Mouse (Mus musculus) CH12.LX (cell line): ENCODE results near the gene Sim2. TPM values are rescaled to one million over a fixed set of nuclear protein-coding genes. Genes with fewer than 3 reads are reported as not detected.

Source experiments
- DNase-seq: peaks from one replicate; pipeline ENCODE4 v3.0.0-alpha.2; 2013; ENCODE audit errors: extremely low read depth
- H3K27ac ChIP-seq: 2 replicates; pipeline ENCODE4 v1.5.1; 2012; ENCODE audit warnings: low read depth, mild to moderate bottlenecking, control low read depth, moderate library complexity; ENCODE audit not compliant: insufficient read depth
- H3K27me3 ChIP-seq: replicated peaks from 2 replicates; pipeline ENCODE3; 2012; ENCODE audit warnings: inconsistent platforms
- H3K36me3 ChIP-seq, 2 experiments: replicated peaks in 1 of 2; 2 replicates each; pipeline versions ENCODE3 to v1.6.1; 2012; ENCODE audit warnings: inconsistent platforms in 1 of 2, low read length in 1 of 2, mild to moderate bottlenecking in 1 of 2, mixed read lengths in 1 of 2, moderate library complexity in 1 of 2; ENCODE audit not compliant: control insufficient read depth in 1 of 2, insufficient read depth in 1 of 2
- H3K4me1 ChIP-seq, 2 experiments: 2 replicates each; pipeline ENCODE4 v1.6.1; 2012; ENCODE audit warnings: inconsistent platforms in 1 of 2, moderate library complexity in 1 of 2; ENCODE audit not compliant: insufficient read depth in 2 of 2, control insufficient read depth in 1 of 2
- H3K4me2 ChIP-seq: 2 replicates; pipeline ENCODE4 v1.6.1; 2012; ENCODE audit warnings: low read depth, mild to moderate bottlenecking, control low read depth; ENCODE audit not compliant: poor library complexity, insufficient read depth, severe bottlenecking
- H3K4me3 ChIP-seq, 3 experiments: fragments of 150-350 bp in 1 of 3; sonication (generic) in 1 of 3; replicated peaks in 1 of 3; 2 replicates each; pipeline versions ENCODE3 to v1.5.1; 2011 to 2012; ENCODE audit warnings: low read depth in 2 of 3, low read length in 2 of 3, mild to moderate bottlenecking in 2 of 3, moderate library complexity in 2 of 3, control low read depth in 1 of 3, improper control_type of control experiment in 1 of 3, inconsistent platforms in 1 of 3, mixed read lengths in 1 of 3; ENCODE audit not compliant: poor library complexity in 1 of 3
- H3K79me2 ChIP-seq: replicated peaks from 2 replicates; pipeline ENCODE4 v1.6.1; 2012; ENCODE audit warnings: mild to moderate bottlenecking, moderate library complexity; ENCODE audit not compliant: control insufficient read depth, poor library complexity, insufficient read depth, severe bottlenecking; ENCODE audit errors: extremely low read depth
- H3K9ac ChIP-seq: 2 replicates; pipeline ENCODE4 v1.6.1; 2012; ENCODE audit warnings: low read depth, mild to moderate bottlenecking, control low read depth, moderate library complexity; ENCODE audit not compliant: insufficient read depth
- H3K9me3 ChIP-seq: replicated peaks from 2 replicates; pipeline ENCODE3; 2012; ENCODE audit warnings: low read length, inconsistent platforms, mixed read lengths
- BHLHE40 ChIP-seq: IDR thresholded peaks from 2 replicates; pipeline ENCODE4 v1.6.1; 2011; ENCODE audit warnings: mild to moderate bottlenecking, low read depth, low read length, improper control_type of control experiment
- CHD1 ChIP-seq: IDR thresholded peaks from 2 replicates; pipeline ENCODE4 v1.6.1; 2012; ENCODE audit warnings: low read depth, low read length, improper control_type of control experiment, inconsistent platforms
- CHD2 ChIP-seq: IDR thresholded peaks from 2 replicates; pipeline ENCODE4 v1.6.1; 2011; ENCODE audit warnings: low read length, improper control_type of control experiment
- CTCF ChIP-seq, 2 experiments: IDR thresholded peaks in 1 of 2; conservative IDR thresholded peaks in 1 of 2; 2 replicates each; pipeline ENCODE4 v1.5.1; 2011 to 2012; ENCODE audit warnings: low read depth in 2 of 2, low read length in 2 of 2, improper control_type of control experiment in 1 of 2, inconsistent platforms in 1 of 2, mild to moderate bottlenecking in 1 of 2, moderate library complexity in 1 of 2
- EP300 ChIP-seq: IDR thresholded peaks from 2 replicates; pipeline ENCODE4 v1.6.1; 2011; ENCODE audit warnings: low read length, improper control_type of control experiment
- ETS1 ChIP-seq: conservative IDR thresholded peaks from 2 replicates; pipeline ENCODE4 v1.6.1; 2012; ENCODE audit warnings: low read depth, mild to moderate bottlenecking, inconsistent platforms, low read length, improper control_type of control experiment, moderate library complexity
- HCFC1 ChIP-seq: IDR thresholded peaks from 2 replicates; pipeline ENCODE4 v1.6.1; 2012; ENCODE audit warnings: low read depth, mild to moderate bottlenecking, inconsistent platforms, low read length, improper control_type of control experiment
- IRF4 ChIP-seq: IDR thresholded peaks from 2 replicates; pipeline ENCODE4 v1.6.1; 2014; ENCODE audit warnings: low read depth, mild to moderate bottlenecking, inconsistent platforms, low read length, improper control_type of control experiment
- MAFK ChIP-seq: IDR thresholded peaks from 2 replicates; pipeline ENCODE4 v1.6.1; 2011; ENCODE audit warnings: low read length, improper control_type of control experiment; ENCODE audit not compliant: insufficient replicate concordance
- MAX ChIP-seq: IDR thresholded peaks from 2 replicates; pipeline ENCODE4 v1.6.1; 2011; ENCODE audit warnings: low read length, improper control_type of control experiment
- MAZ ChIP-seq: IDR thresholded peaks from 2 replicates; pipeline ENCODE4 v1.6.1; 2012; ENCODE audit warnings: low read depth, mild to moderate bottlenecking, inconsistent platforms, low read length, improper control_type of control experiment, moderate library complexity
- MEF2A ChIP-seq: IDR thresholded peaks from 2 replicates; pipeline ENCODE4 v1.6.1; 2014; ENCODE audit warnings: low read depth, mild to moderate bottlenecking, inconsistent platforms, low read length, improper control_type of control experiment, borderline replicate concordance
- MXI1 ChIP-seq: IDR thresholded peaks from 2 replicates; pipeline ENCODE4 v1.6.1; 2011; ENCODE audit warnings: mild to moderate bottlenecking, low read depth, low read length, improper control_type of control experiment
- MYC ChIP-seq: IDR thresholded peaks from 2 replicates; pipeline ENCODE4 v1.6.1; 2011; ENCODE audit warnings: low read depth, mild to moderate bottlenecking, improper control_type of control experiment, low read length
- PAX5 ChIP-seq: IDR thresholded peaks from 2 replicates; pipeline ENCODE4 v1.6.1; 2012; ENCODE audit warnings: low read length, inconsistent platforms, mixed read lengths
- POLR2A ChIP-seq: IDR thresholded peaks from 2 replicates; pipeline ENCODE4 v1.6.1; 2011; ENCODE audit warnings: low read depth, mild to moderate bottlenecking, improper control_type of control experiment, low read length
- POLR2AphosphoS2 ChIP-seq: IDR thresholded peaks from 2 replicates; pipeline ENCODE4 v1.6.1; 2011; ENCODE audit warnings: low read depth, low read length, improper control_type of control experiment
- RAD21 ChIP-seq: IDR thresholded peaks from 2 replicates; pipeline ENCODE4 v1.6.1; 2011; ENCODE audit warnings: low read depth, mild to moderate bottlenecking, low read length, improper control_type of control experiment, moderate library complexity
- RCOR1 ChIP-seq: conservative IDR thresholded peaks from 2 replicates; pipeline ENCODE4 v1.6.1; 2012; ENCODE audit warnings: low read depth, mild to moderate bottlenecking, inconsistent platforms, low read length, improper control_type of control experiment
- SIN3A ChIP-seq: IDR thresholded peaks from 2 replicates; pipeline ENCODE4 v1.6.1; 2012; ENCODE audit warnings: low read length, improper control_type of control experiment, inconsistent platforms
- SMC3 ChIP-seq: IDR thresholded peaks from 2 replicates; pipeline ENCODE4 v1.6.1; 2011; ENCODE audit warnings: low read depth, low read length, improper control_type of control experiment
- TCF12 ChIP-seq: IDR thresholded peaks from 2 replicates; pipeline ENCODE4 v1.6.1; 2014; ENCODE audit warnings: low read depth, mild to moderate bottlenecking, inconsistent platforms, low read length, improper control_type of control experiment
- UBTF ChIP-seq: IDR thresholded peaks from 2 replicates; pipeline ENCODE4 v1.6.1; 2012; ENCODE audit warnings: low read depth, mild to moderate bottlenecking, inconsistent platforms, low read length, improper control_type of control experiment, moderate library complexity
- USF2 ChIP-seq: conservative IDR thresholded peaks from 2 replicates; pipeline ENCODE4 v1.6.1; 2011; ENCODE audit warnings: low read depth, low read length, improper control_type of control experiment
- ZC3H11A ChIP-seq: IDR thresholded peaks from 2 replicates; pipeline ENCODE4 v1.6.1; 2012; ENCODE audit warnings: low read depth, mild to moderate bottlenecking, inconsistent platforms, low read length, improper control_type of control experiment
- ZMIZ1 ChIP-seq: IDR thresholded peaks from 2 replicates; pipeline ENCODE4 v1.6.1; 2012; ENCODE audit warnings: low read depth, mild to moderate bottlenecking, inconsistent platforms, low read length, improper control_type of control experiment
- ZNF384 ChIP-seq: IDR thresholded peaks from 2 replicates; pipeline ENCODE4 v1.6.1; 2012; ENCODE audit warnings: low read depth, low read length, improper control_type of control experiment, inconsistent platforms
- dilution Hi-C: fragments of 300-500 bp; cut with MboI; formaldehyde crosslinking; loops from 2 replicates; pipeline ENCODE4 v1.14.3; 2020; ENCODE audit warnings: low sequenced_read_pairs; ENCODE audit not compliant: extremely low pct_unique_long_range_greater_than_20kb, extremely low pct_ligation_motif_present
- in situ Hi-C: fragments of 300-500 bp; cut with MboI; formaldehyde crosslinking; loops from 3 replicates; pipeline ENCODE4 v1.14.3; 2019; ENCODE audit warnings: low sequenced_read_pairs, low pct_ligation_motif_present, low pct_unique_long_range_greater_than_20kb, mixed read lengths
- polyA plus RNA-seq: library from polyadenylated mRNA; unstranded; fragments of >175 nt; gene quantifications from 2 replicates; pipeline ENCODE4 v1.2.1, GENCODE M21; 2012; ENCODE audit warnings: low read depth; ENCODE audit not compliant: insufficient read length
- total RNA-seq, 2 experiments: library from RNA; depleted of rRNA; stranded (reverse); fragments of 300-350 nt in 1 of 2; fragments of >200 nt in 1 of 2; gene quantifications; 2 replicates each; pipeline ENCODE4 v1.2.3; 2012 to 2014

Gene Sim2
- total and polyA plus RNA-seq, 3 experiments: not detected

DNA sequence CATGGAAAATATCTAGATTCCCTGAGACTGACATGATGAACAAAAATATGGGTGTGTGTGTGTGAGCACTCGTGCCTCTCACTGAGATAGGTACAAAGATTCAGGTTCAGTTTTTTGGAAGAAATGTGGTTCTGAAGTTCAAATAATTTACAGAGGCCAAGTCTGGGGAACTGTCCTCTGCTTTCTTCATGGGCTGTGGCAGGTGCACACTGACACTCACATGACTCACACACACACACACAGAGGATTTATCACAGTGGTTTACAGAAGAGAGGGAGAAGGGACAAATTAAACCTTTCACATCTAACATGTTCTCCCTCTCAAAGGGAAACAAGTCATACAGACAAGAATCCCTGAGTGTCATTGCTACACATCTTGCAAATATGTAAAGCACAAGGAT is 88.6 kb downstream of the Sim2 start:
- Histone ChIP-seq H3K9ac (no peak overlapping the region), H3K4me2 (no peak overlapping the region), H3K79me2 (no peaks in the 10 kb centered on the region), H3K9me3 (no peaks in the 10 kb centered on the region), H3K36me3 (peaks cover 0 to 13% of the 10 kb centered on the region in 2 experiments), H3K27me3 (no peaks in the 10 kb centered on the region), H3K4me3 (no peak overlapping the region), H3K4me1 (peaks cover 2 to 44% of the 10 kb centered on the region in 2 experiments; a peak in 2 of 4 replicates), H3K27ac (no peak overlapping the region)
- TF ChIP-seq ETS1: no peak
- TF ChIP-seq ZMIZ1: no peak
- TF ChIP-seq USF2: no peak
- no peak for TF ChIP-seq MAFK
- no peak for TF ChIP-seq CTCF (conservative IDR thresholded peaks at IDR 0.05 in 1 of 2, IDR thresholded peaks at IDR 0.05 in 1 of 2; ENCODE audit: low read depth in 2 of 2, low read length in 2 of 2)
- no peak for TF ChIP-seq MXI1
- TF ChIP-seq BHLHE40: no peak
- no peak for DNase-seq
- in situ Hi-C loops: no loop called here
- dilution Hi-C loops: no loop called here

DNA sequence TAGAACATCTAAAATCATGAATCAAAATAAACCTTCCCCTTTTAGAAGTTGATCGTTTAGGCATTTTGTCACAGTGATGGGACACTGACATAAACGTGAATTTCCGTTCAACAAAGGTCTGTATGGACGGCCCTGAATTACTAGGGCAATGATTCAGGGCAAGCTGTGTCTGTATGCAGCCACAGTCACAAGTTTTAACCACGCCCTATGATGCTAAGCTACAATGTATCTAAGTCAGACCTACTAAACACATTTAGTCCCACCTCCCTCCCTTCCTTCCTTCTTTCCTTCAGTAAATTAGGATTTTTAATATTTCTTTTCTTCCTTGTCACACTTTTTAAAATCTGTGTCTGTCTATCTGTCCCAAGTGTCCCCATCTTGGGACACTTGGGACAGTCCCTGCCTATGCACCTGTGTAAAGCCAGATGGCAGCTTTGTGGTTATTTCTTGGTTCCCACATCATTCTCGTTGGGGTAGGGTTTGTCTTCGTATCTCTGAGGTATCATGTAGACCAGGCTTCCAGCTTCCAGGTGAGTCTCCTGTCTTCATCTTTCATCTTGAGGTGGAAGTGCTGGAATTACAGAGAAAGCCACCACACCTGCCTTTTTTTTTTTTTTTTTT is 90.7 kb downstream of the Sim2 start:
- dilution Hi-C loops (no loop called here), in situ Hi-C loops (loop anchor here (5.0 kb wide), 1 partner anchor 37 kb away; no protein-coding TSS in a partner anchor)
- H3K4me1 ChIP-seq: peaks cover 2 to 44% of the 10 kb centered on the region in 2 experiments; a peak in 2 of 4 replicates
- H3K27me3 ChIP-seq: no peaks in the 10 kb centered on the region
- DNase-seq: peak; percentile 70
- no peaks in the 10 kb centered on the region for H3K9me3 ChIP-seq
- H3K9ac ChIP-seq: no peak overlapping the region
- H3K79me2 ChIP-seq: no peaks in the 10 kb centered on the region
- H3K27ac ChIP-seq: no peak overlapping the region
- TF ChIP-seq ETS1 (peak; percentile 28; the same call in 1 of the 2 replicates), ZMIZ1 (no peak), IRF4 (peak; percentile 39), ZNF384 (peak; percentile 77), ZC3H11A (no peak), MAX (no peak), PAX5 (no peak), MAZ (no peak), RAD21 (peak; percentile 33), CHD2 (0 out of 2 replicates have a peak, but pooled peaks have one; percentile 15), USF2 (no peak), BHLHE40 (peak; percentile 48; the same call in 1 of the 2 replicates), CTCF (conservative IDR thresholded peaks at IDR 0.05 in 1 of 2, IDR thresholded peaks at IDR 0.05 in 1 of 2; ENCODE audit: low read depth in 2 of 2, low read length in 2 of 2) (peak in 1 of 2 experiments; percentile 50; a peak in 2 of 4 replicates), MYC (peak; percentile 65; the same call in 1 of the 2 replicates), SMC3 (peak; percentile 47), CHD1 (no peak), HCFC1 (no peak), UBTF (no peak), TCF12 (peak; percentile 89), POLR2AphosphoS2 (no peak), MEF2A (peak; percentile 15; the same call in 1 of the 2 replicates), POLR2A (no peak), EP300 (peak; percentile 84), RCOR1 (peak; percentile 52; the same call in 1 of the 2 replicates), SIN3A (peak; percentile 48; the same call in 1 of the 2 replicates)
- H3K4me2 ChIP-seq: no peak overlapping the region
- H3K36me3 ChIP-seq: peaks cover 0 to 10% of the 10 kb centered on the region in 2 experiments
- H3K4me3 ChIP-seq: no peak overlapping the region
